Comparison of ENCODE assay signal across 27 mouse cellular contexts in the genomic region with DNA sequence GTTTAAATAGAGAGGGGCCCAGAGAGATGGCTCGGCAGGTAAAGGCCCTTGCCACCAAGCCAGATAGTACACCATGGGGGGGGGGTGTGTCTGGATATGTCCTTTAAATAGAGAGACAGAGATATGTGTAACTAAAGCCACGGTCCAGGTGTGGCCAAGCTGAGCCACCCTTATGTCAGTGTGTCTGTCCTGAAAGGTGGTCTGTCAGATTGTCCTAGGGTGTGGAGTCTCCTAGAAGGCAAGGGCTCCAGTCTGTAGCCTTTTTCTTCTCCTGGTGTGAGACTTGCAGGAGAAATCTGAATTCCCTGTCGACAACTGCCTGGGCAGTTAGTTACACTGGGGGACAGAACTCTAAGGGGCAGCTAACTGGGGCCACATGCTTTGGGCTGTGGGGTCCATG. TPM values are rescaled to one million over a fixed set of nuclear protein-coding genes. Genes with fewer than 3 reads are reported as not detected.
A peak's percentile ranks its signal among the peaks of the same experiment; 100 is the strongest.
DNase-seq lines count a peak whose midpoint lies in the region; ATAC-seq and TF ChIP-seq lines count a peak whose summit lies in the region.
"Had no signal": no experiment of that assay in that cellular context is flagged by ENCODE, and none has a peak within 500 bp of the region (broad histone marks: within the 10 kb centered on the region; RNA-seq: fewer than 3 reads in every experiment).

No protein-coding gene starts in this region.

- 0 out of 2 replicates have a peak overlapping the region, but pooled peaks have one; percentile 46 for H3K27ac ChIP-seq in intestine, postnatal 0 days (ENCODE audit: low read depth, low read length)
- H3K27ac ChIP-seq in intestine, embryonic 15.5 days: no peak overlapping the region
- no peak overlapping the region for H3K27ac ChIP-seq in liver, postnatal 0 days (ENCODE audit: low read depth)
- no peak overlapping the region for H3K27ac ChIP-seq in liver, embryonic 12.5 days
- H3K27ac ChIP-seq in stomach, postnatal 0 days (replicated peaks): no peak overlapping the region
- H3K27ac ChIP-seq in forebrain, embryonic 10.5 days: no peak overlapping the region
- H3K27ac ChIP-seq: embryonic facial prominence, embryonic 12.5 days; embryonic facial prominence, embryonic 15.5 days; heart, embryonic 13.5 days; hindbrain, embryonic 12.5 days; hindbrain, embryonic 15.5 days had no signal

- H3K4me2 ChIP-seq in intestine, postnatal 0 days (replicated peaks; ENCODE audit: low read depth): no peak overlapping the region
- no peak overlapping the region for H3K4me2 ChIP-seq in intestine, embryonic 15.5 days (replicated peaks)
- H3K4me2 ChIP-seq in liver, postnatal 0 days (ENCODE audit: low read depth, low read length): no peak overlapping the region
- H3K4me2 ChIP-seq in liver, embryonic 12.5 days: no peak overlapping the region
- no peak overlapping the region for H3K4me2 ChIP-seq in stomach, postnatal 0 days (replicated peaks; ENCODE audit: low read depth)
- H3K4me2 ChIP-seq: embryonic facial prominence, embryonic 12.5 days; embryonic facial prominence, embryonic 15.5 days; heart, embryonic 13.5 days; hindbrain, embryonic 12.5 days; hindbrain, embryonic 15.5 days had no signal

- no peaks in the 10 kb centered on the region for H3K36me3 ChIP-seq in intestine, postnatal 0 days (ENCODE audit: control insufficient read depth, insufficient read depth)
- H3K36me3 ChIP-seq in intestine, embryonic 15.5 days: no peaks in the 10 kb centered on the region
- H3K36me3 ChIP-seq in liver, postnatal 0 days (replicated peaks; ENCODE audit: insufficient read depth, low read length): no peaks in the 10 kb centered on the region
- no peaks in the 10 kb centered on the region for H3K36me3 ChIP-seq in liver, embryonic 12.5 days
- no peaks in the 10 kb centered on the region for H3K36me3 ChIP-seq in stomach, postnatal 0 days (ENCODE audit: control insufficient read depth, insufficient read depth, low read length)
- H3K36me3 ChIP-seq in forebrain, embryonic 10.5 days (replicated peaks): no peaks in the 10 kb centered on the region
- H3K36me3 ChIP-seq: embryonic facial prominence, embryonic 12.5 days; embryonic facial prominence, embryonic 15.5 days; heart, embryonic 13.5 days; hindbrain, embryonic 12.5 days; hindbrain, embryonic 15.5 days had no signal

- DNase-seq in heart, adult 11 months: peak; percentile 71
- no peak for DNase-seq in heart, postnatal 25 days (ENCODE audit: low spot score)
- peak; percentile 6 for DNase-seq in liver, postnatal 0 days
- DNase-seq in stomach, postnatal 0 days (ENCODE audit: low spot score): peak; percentile 10
- DNase-seq in forebrain, embryonic 10.5 days (ENCODE audit: extremely low spot score, low spot score): no peak
- DNase-seq: cerebellum, adult 11 months; cerebellum, adult 2 months; cerebellum, adult 9-11 months; cerebellum, postnatal 25 days; heart, postnatal 14 days had no signal

- WGBS in intestine, postnatal 0 days: 79% methylated on average over 3 of the region's 3 CpGs
- 82% methylated on average over 3 of the region's 3 CpGs for WGBS in intestine, embryonic 15.5 days
- WGBS in liver, postnatal 0 days (ENCODE audit: insufficient replicate concordance): 77% methylated on average over 3 of the region's 3 CpGs
- 67% methylated on average over 3 of the region's 3 CpGs for WGBS in liver, embryonic 12.5 days (ENCODE audit: insufficient replicate concordance)
- WGBS in stomach, postnatal 0 days: 74% methylated on average over 3 of the region's 3 CpGs
- 86% methylated on average over 3 of the region's 3 CpGs for WGBS in forebrain, embryonic 10.5 days

- TF ChIP-seq EP300 in liver, postnatal 0 days (IDR thresholded peaks at IDR 0.05; ENCODE audit: low read depth): no peak
- no peak for TF ChIP-seq EP300 in stomach, postnatal 0 days (optimal IDR thresholded peaks at IDR 0.05)

- H3K4me3 ChIP-seq in intestine, postnatal 0 days (ENCODE audit: low read depth, low read length): no peak overlapping the region
- no peak overlapping the region for H3K4me3 ChIP-seq in intestine, embryonic 15.5 days (replicated peaks)
- H3K4me3 ChIP-seq in liver, postnatal 0 days (ENCODE audit: low read depth, low read length): no peak overlapping the region
- no peak overlapping the region for H3K4me3 ChIP-seq in liver, embryonic 12.5 days
- H3K4me3 ChIP-seq in stomach, postnatal 0 days (ENCODE audit: low read depth, low read length): no peak overlapping the region
- no peak overlapping the region for H3K4me3 ChIP-seq in forebrain, embryonic 10.5 days
- H3K4me3 ChIP-seq: embryonic facial prominence, embryonic 12.5 days; embryonic facial prominence, embryonic 15.5 days; heart, embryonic 13.5 days; hindbrain, embryonic 12.5 days; hindbrain, embryonic 15.5 days had no signal

- H3K9ac ChIP-seq in intestine, postnatal 0 days (ENCODE audit: low read depth, low read length): 0 out of 2 replicates have a peak overlapping the region, but pooled peaks have one; percentile 19
- H3K9ac ChIP-seq in intestine, embryonic 15.5 days: no peak overlapping the region
- H3K9ac ChIP-seq in liver, postnatal 0 days (replicated peaks): no peak overlapping the region
- no peak overlapping the region for H3K9ac ChIP-seq in liver, embryonic 12.5 days
- no peak overlapping the region for H3K9ac ChIP-seq in stomach, postnatal 0 days (ENCODE audit: low read length)
- H3K9ac ChIP-seq: embryonic facial prominence, embryonic 12.5 days; embryonic facial prominence, embryonic 15.5 days; forebrain, postnatal 0 days; heart, embryonic 13.5 days; hindbrain, embryonic 12.5 days; hindbrain, embryonic 15.5 days had no signal

- intact Hi-C loops in heart, postnatal 25 days (cut with DNase I): no loop called here

- no peaks in the 10 kb centered on the region for H3K27me3 ChIP-seq in intestine, postnatal 0 days (replicated peaks; ENCODE audit: control insufficient read depth, insufficient read depth, low read length)
- peaks cover 3% of the 10 kb centered on the region; the same call in 1 of the 2 replicates for H3K27me3 ChIP-seq in intestine, embryonic 15.5 days (replicated peaks)
- 0 out of 2 replicates have a peak, but pooled peaks cover 3% of the 10 kb centered on the region for H3K27me3 ChIP-seq in liver, postnatal 0 days (ENCODE audit: insufficient read depth, low read length)
- peaks cover 46% of the 10 kb centered on the region for H3K27me3 ChIP-seq in liver, embryonic 12.5 days (replicated peaks)
- H3K27me3 ChIP-seq in stomach, postnatal 0 days (ENCODE audit: control insufficient read depth, insufficient read depth, low read length): no peaks in the 10 kb centered on the region
- H3K27me3 ChIP-seq in forebrain, embryonic 10.5 days (ENCODE audit: poor library complexity, severe bottlenecking): no peaks in the 10 kb centered on the region
- H3K27me3 ChIP-seq: embryonic facial prominence, embryonic 12.5 days; embryonic facial prominence, embryonic 15.5 days; hindbrain, embryonic 12.5 days; hindbrain, embryonic 15.5 days had no signal

- H3K9me3 ChIP-seq in intestine, postnatal 0 days (ENCODE audit: control insufficient read depth): no peaks in the 10 kb centered on the region
- H3K9me3 ChIP-seq in intestine, embryonic 15.5 days: no peaks in the 10 kb centered on the region
- H3K9me3 ChIP-seq in liver, postnatal 0 days (ENCODE audit: low read length): peaks cover 5% of the 10 kb centered on the region; the same call in 1 of the 2 replicates
- H3K9me3 ChIP-seq in liver, embryonic 12.5 days (replicated peaks): peaks cover 8% of the 10 kb centered on the region
- no peaks in the 10 kb centered on the region for H3K9me3 ChIP-seq in stomach, postnatal 0 days (ENCODE audit: control insufficient read depth, low read length)
- H3K9me3 ChIP-seq in forebrain, embryonic 10.5 days: peaks cover 11% of the 10 kb centered on the region
- H3K9me3 ChIP-seq: embryonic facial prominence, embryonic 15.5 days; hindbrain, embryonic 15.5 days had no signal

- 0 out of 2 replicates have a peak, but pooled peaks cover 2% of the 10 kb centered on the region for H3K4me1 ChIP-seq in intestine, postnatal 0 days (replicated peaks; ENCODE audit: control insufficient read depth, insufficient read depth, low read length)
- H3K4me1 ChIP-seq in intestine, embryonic 15.5 days (replicated peaks): peaks cover 9% of the 10 kb centered on the region; the same call in 1 of the 2 replicates
- H3K4me1 ChIP-seq in liver, postnatal 0 days (ENCODE audit: insufficient read depth): no peaks in the 10 kb centered on the region
- no peaks in the 10 kb centered on the region for H3K4me1 ChIP-seq in liver, embryonic 12.5 days
- no peaks in the 10 kb centered on the region for H3K4me1 ChIP-seq in stomach, postnatal 0 days (replicated peaks; ENCODE audit: control insufficient read depth, insufficient read depth)
- H3K4me1 ChIP-seq in forebrain, embryonic 10.5 days: peaks cover 9% of the 10 kb centered on the region
- H3K4me1 ChIP-seq: embryonic facial prominence, embryonic 12.5 days; embryonic facial prominence, embryonic 15.5 days; heart, embryonic 13.5 days; hindbrain, embryonic 15.5 days had no signal

- no peak for ATAC-seq in intestine, postnatal 0 days
- no peak for ATAC-seq in intestine, embryonic 15.5 days
- no peak for ATAC-seq in liver, postnatal 0 days
- no peak for ATAC-seq in liver, embryonic 12.5 days
- ATAC-seq in stomach, postnatal 0 days (ENCODE audit: low FRiP score, low TSS enrichment): no peak
- ATAC-seq: CD4-positive, CD25-positive, alpha-beta regulatory T cell, adult 4 months; forebrain, embryonic 14.5 days had no signal

- TF ChIP-seq CTCF in intestine, postnatal 0 days (IDR thresholded peaks at IDR 0.05; ENCODE audit: low read depth): no peak
- no peak for TF ChIP-seq CTCF in liver, postnatal 0 days (IDR thresholded peaks at IDR 0.05; ENCODE audit: low read depth)
- no peak for TF ChIP-seq CTCF in stomach, postnatal 0 days (IDR thresholded peaks at IDR 0.05; ENCODE audit: low read depth)

RNA-seq across cellular contexts. Expression of gene Padi2, which starts 25.9 kb away (rescaled TPM):
- under 1 TPM; 0.42 to 0.81 TPM for total RNA-seq in heart, postnatal 25 days (2021)
- 1.1 and 1.2 TPM in 2 replicates for polyA plus RNA-seq in intestine, postnatal 0 days (2015; fragmentation: Nextera tagmentation; extraction: Ambion mirVana)
- polyA plus RNA-seq in intestine, embryonic 15.5 days (2015; fragmentation: Nextera tagmentation; extraction: Ambion mirVana): 3.1 and 3.8 TPM in 2 replicates
- 1.9 and 2.1 TPM in 2 replicates for polyA plus RNA-seq in liver, postnatal 0 days (2015; fragmentation: Nextera tagmentation; extraction: Ambion mirVana)
- 2.5 and 3.7 TPM in 2 replicates for polyA plus RNA-seq in liver, embryonic 12.5 days (2016; fragmentation: Nextera tagmentation; extraction: Ambion mirVana)
- polyA plus RNA-seq in stomach, postnatal 0 days (2015; fragmentation: Nextera tagmentation; extraction: Ambion mirVana): 0.64 and 0.69 TPM in 2 replicates
- polyA plus RNA-seq in forebrain, embryonic 10.5 days (2016; fragmentation: Nextera tagmentation; extraction: Ambion mirVana): 0.30 and 0.66 TPM in 2 replicates

RNA-seq across cellular contexts. Expression of gene Padi1, which starts 34.6 kb away (rescaled TPM):
- total RNA-seq in heart, postnatal 25 days (2021): not detected
- polyA plus RNA-seq in intestine, postnatal 0 days (2015; fragmentation: Nextera tagmentation; extraction: Ambion mirVana): 0.37 and 0.47 TPM in 2 replicates
- 0.19 and 0.32 TPM in 2 replicates for polyA plus RNA-seq in intestine, embryonic 15.5 days (2015; fragmentation: Nextera tagmentation; extraction: Ambion mirVana)
- polyA plus RNA-seq in liver, postnatal 0 days (2015; fragmentation: Nextera tagmentation; extraction: Ambion mirVana): 0.02 TPM in 1 of 2 replicates, not detected in the other
- 0.10 TPM in 1 of 2 replicates, not detected in the other for polyA plus RNA-seq in liver, embryonic 12.5 days (2016; fragmentation: Nextera tagmentation; extraction: Ambion mirVana)
- polyA plus RNA-seq in stomach, postnatal 0 days (2015; fragmentation: Nextera tagmentation; extraction: Ambion mirVana): 1.3 and 2.1 TPM in 2 replicates
- 0.06 and 0.10 TPM in 2 replicates for polyA plus RNA-seq in forebrain, embryonic 10.5 days (2016; fragmentation: Nextera tagmentation; extraction: Ambion mirVana)
- total RNA-seq: adrenal gland, adult 2 months; adrenal gland, postnatal 14 days; adrenal gland, postnatal 4 days; common myeloid progenitor, adult 5-6 weeks; granulocyte monocyte progenitor cell, adult 5-6 weeks; heart, adult 8-10 months; heart, postnatal 14 days had no signal
- polyA plus RNA-seq: adrenal gland, adult 2 months; forebrain, embryonic 14.5 days had no signal

Comparison
In these comparisons a context has a peak if more than half of its experiments do, and no peak if none do; other contexts are left out.
1. DNase-seq: peak in heart, adult 11 months (single experiment), liver, postnatal 0 days (single experiment) and stomach, postnatal 0 days (single experiment); none in heart, postnatal 25 days (single experiment) and forebrain, embryonic 10.5 days (single experiment).